Mouse (Mus musculus): ENCODE measurements at regions not wholly inside any gene's neighbourhood (a gene's known extent, or its start where the extent isn't known, plus 50 kb on each side); places are given as distances from the start of the nearest gene placed in this dataset.

- DNase-seq, result peak; percentile 74
These were observed 55.5 kb upstream of the Trio start for GRCm38 (mm10) chr15:28081147-28081546.

DNA sequence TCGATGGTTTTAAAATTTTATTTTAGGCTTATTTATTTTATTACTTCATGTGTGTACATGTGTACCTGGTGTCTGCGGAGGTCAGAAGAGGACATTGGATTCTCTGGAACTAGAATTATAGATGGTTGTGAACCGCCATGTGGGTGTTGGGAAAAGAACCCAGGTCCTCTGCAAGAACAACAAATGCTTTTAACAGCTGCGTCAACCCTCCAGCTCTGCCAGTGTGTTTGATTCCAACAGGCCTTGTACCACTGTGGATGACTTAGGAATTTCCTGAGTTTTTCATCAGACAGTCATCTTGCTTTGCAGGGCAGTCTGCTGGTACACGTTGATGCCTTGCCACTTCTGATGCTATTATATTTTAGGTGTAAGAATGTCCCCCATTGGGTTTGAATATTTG, 56.8 kb upstream of the Trio start:
- no peak for DNase-seq

DNA sequence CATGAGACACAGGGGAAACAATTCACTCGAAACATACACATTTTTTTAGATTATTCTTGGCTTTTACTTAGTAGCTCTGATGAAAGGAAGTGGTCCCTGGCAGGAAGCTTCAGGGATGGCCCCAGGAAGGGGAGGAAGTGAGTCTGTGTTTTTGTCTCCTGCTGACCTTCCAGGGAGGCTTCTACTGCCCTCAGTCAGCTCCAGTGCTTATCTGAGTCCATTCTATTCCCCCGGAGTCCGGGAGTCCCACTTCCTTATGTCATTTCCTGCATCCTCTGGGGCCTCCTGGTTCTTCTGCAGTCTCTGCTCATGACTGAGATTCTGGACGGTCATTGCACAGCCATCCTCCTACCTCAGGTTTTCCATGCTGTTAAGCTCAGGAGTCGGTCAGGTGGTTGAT, 80.3 kb upstream of the Trio start:
- peak; percentile 19 for DNase-seq

- DNase-seq, result no peak
These were observed 84.3 kb upstream of the Trio start for GRCm38 (mm10) chr15:28109916-28110315.

- DNase-seq, result no peak
These were observed 87.8 kb upstream of the Trio start for GRCm38 (mm10) chr15:28113491-28113890.

GRCm38 (mm10) chr15:28114180-28114747, 88.6 kb upstream of the Trio start:
- no peak for DNase-seq

DNA sequence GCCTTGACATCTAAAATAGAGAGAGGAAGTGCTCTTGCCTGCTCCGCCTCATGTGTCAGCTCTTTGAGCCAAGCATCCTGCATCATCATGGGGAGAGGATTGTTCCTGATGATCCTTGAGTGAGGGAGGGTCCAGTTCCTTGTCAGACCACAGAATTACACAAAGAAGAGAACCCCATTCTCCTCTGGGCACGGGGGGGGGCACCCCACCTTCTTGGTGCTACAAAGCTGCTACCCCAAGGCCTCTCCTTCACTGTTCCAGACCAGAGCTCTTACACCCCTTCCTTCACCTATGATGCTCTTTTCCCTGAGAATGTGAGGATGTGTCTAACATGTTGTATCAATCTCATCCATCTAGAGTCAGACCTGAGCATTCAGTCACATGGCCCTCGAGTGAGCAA, 76.7 kb upstream of the Dnah5 start:
- DNase-seq, result no peak

GRCm38 (mm10) chr15:28129536-28129935, 74.0 kb upstream of the Dnah5 start:
- no peak for DNase-seq

GRCm38 (mm10) chr15:28131546-28131945, 72.0 kb upstream of the Dnah5 start:
- peak; percentile 26 for DNase-seq

- peak; percentile 36 for DNase-seq
These were observed 70.3 kb upstream of the Dnah5 start for GRCm38 (mm10) chr15:28133171-28133810.

GRCm38 (mm10) chr15:28134206-28134605, 69.3 kb upstream of the Dnah5 start:
- no peak for DNase-seq

- no peak for DNase-seq
These were observed 64.7 kb upstream of the Dnah5 start for GRCm38 (mm10) chr15:28138806-28139205.

GRCm38 (mm10) chr15:28140301-28140700, 63.3 kb upstream of the Dnah5 start:
- DNase-seq, result no peak

- DNase-seq, result no peak
These were observed 62.2 kb upstream of the Dnah5 start for GRCm38 (mm10) chr15:28141345-28141744.

DNA sequence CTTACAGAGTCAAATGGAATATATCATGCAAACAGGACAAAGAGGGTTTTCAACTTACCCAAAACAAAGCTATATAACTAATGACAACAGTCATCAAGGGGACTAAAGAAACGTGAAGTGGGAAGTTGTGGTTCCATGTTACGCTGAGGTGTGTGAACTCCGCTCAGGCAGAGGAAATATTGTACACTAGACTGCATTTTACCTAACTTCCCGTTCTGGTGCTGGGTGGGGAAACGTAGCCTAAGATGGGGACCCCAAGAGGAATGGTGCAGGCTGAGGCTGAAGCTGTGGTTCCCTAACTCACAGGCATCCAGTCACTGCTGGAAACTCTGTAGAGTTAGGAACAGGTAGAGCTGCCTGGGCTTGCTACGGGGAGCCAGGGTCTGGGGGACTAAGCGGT, 59.3 kb upstream of the Dnah5 start:
- no peak for DNase-seq

DNA sequence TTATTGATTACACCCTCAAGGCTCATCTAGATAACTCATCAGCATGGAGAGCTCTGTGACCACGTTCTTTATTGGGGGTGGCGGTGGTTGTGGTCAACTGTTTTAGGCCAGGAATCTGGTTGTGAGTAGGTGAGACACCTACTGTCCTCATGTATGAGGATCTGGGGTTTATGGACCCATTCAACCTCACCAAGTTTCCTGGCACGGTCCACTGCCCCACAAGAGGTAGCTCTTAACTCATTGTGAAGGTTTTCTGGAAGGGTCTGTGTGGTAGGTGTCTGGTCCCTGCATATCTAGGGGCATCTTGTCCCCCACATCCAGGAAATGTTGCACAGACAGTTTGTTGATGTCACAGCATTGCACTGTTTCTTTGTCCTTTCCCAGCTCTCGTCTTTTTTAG, 58.7 kb upstream of the Dnah5 start:
- DNase-seq, result no peak

GRCm38 (mm10) chr15:28151678-28152077, 51.9 kb upstream of the Dnah5 start:
- no peak for DNase-seq

All from adrenal gland, adult 2 months (tissue).